Mouse (Mus musculus): ENCODE results near the gene Ado. TPM values are rescaled to one million over a fixed set of nuclear protein-coding genes. Genes with fewer than 3 reads are reported as not detected.

Gene Ado
- polyA plus RNA-seq, 1 experiment from 2014 or later = 83.2 TPM

GRCm38 (mm10) chr10:67518733-67519132 lies 30.0 kb downstream of the Ado start:
- WGBS = 93% methylated on average over 3 of the region's 3 CpGs
- Histone ChIP-seq H3K4me2 (ENCODE audit: low read length) (no peak overlapping the region), H3K36me3 (ENCODE audit: control insufficient read depth, insufficient read depth, low read length) (no peaks in the 10 kb centered on the region), H3K27me3 (replicated peaks; ENCODE audit: control insufficient read depth, insufficient read depth, low read length) (no peaks in the 10 kb centered on the region), H3K27ac (ENCODE audit: low read depth, low read length) (no peak overlapping the region), H3K9me3 (ENCODE audit: control insufficient read depth, low read length) (no peaks in the 10 kb centered on the region), H3K9ac (ENCODE audit: low read depth, low read length) (no peak overlapping the region), H3K4me3 (ENCODE audit: low read length) (no peak overlapping the region), H3K4me1 (ENCODE audit: control insufficient read depth, insufficient read depth, low read depth, low read length) (no peaks in the 10 kb centered on the region)
- no peak for ATAC-seq

GRCm38 (mm10) chr10:67512871-67513270 lies 35.9 kb downstream of the Ado start:
- no peak overlapping the region for H3K9ac ChIP-seq (ENCODE audit: low read depth, low read length)

GRCm38 (mm10) chr10:67512211-67512610 lies 36.5 kb downstream of the Ado start:
- H3K27ac ChIP-seq (ENCODE audit: low read depth, low read length) = no peak overlapping the region
- no peak for ATAC-seq

More at GRCm38 (mm10) chr10:67512871-67513270, 35.9 kb downstream of the Ado start:
- no peaks in the 10 kb centered on the region for H3K27me3 ChIP-seq (replicated peaks; ENCODE audit: control insufficient read depth, insufficient read depth, low read length)
- H3K4me3 ChIP-seq (ENCODE audit: low read length) = no peak overlapping the region
- ATAC-seq = no peak
- H3K27ac ChIP-seq (ENCODE audit: low read depth, low read length) = no peak overlapping the region
- H3K4me1 ChIP-seq (ENCODE audit: control insufficient read depth, insufficient read depth, low read depth, low read length) = no peaks in the 10 kb centered on the region
- 49% methylated on average over 7 of the region's 7 CpGs for WGBS
- no peak overlapping the region for H3K4me2 ChIP-seq (ENCODE audit: low read length)
- no peaks in the 10 kb centered on the region for H3K36me3 ChIP-seq (ENCODE audit: control insufficient read depth, insufficient read depth, low read length)
- no peaks in the 10 kb centered on the region for H3K9me3 ChIP-seq (ENCODE audit: control insufficient read depth, low read length)

GRCm38 (mm10) chr10:67505248-67505647 lies 43.5 kb downstream of the Ado start:
- Histone ChIP-seq H3K9ac (ENCODE audit: low read depth, low read length) (no peak overlapping the region), H3K4me3 (ENCODE audit: low read length) (no peak overlapping the region), H3K27ac (ENCODE audit: low read depth, low read length) (no peak overlapping the region), H3K9me3 (ENCODE audit: control insufficient read depth, low read length) (no peaks in the 10 kb centered on the region), H3K36me3 (ENCODE audit: control insufficient read depth, insufficient read depth, low read length) (no peaks in the 10 kb centered on the region), H3K4me1 (ENCODE audit: control insufficient read depth, insufficient read depth, low read depth, low read length) (no peaks in the 10 kb centered on the region), H3K4me2 (ENCODE audit: low read length) (no peak overlapping the region), H3K27me3 (replicated peaks; ENCODE audit: control insufficient read depth, insufficient read depth, low read length) (no peaks in the 10 kb centered on the region)
- WGBS = 70% methylated on average over 3 of the region's 3 CpGs
- ATAC-seq = no peak

More at GRCm38 (mm10) chr10:67512211-67512610, 36.5 kb downstream of the Ado start:
- Histone ChIP-seq H3K4me2 (ENCODE audit: low read length) (no peak overlapping the region), H3K4me1 (ENCODE audit: control insufficient read depth, insufficient read depth, low read depth, low read length) (no peaks in the 10 kb centered on the region), H3K9ac (ENCODE audit: low read depth, low read length) (no peak overlapping the region), H3K36me3 (ENCODE audit: control insufficient read depth, insufficient read depth, low read length) (no peaks in the 10 kb centered on the region), H3K4me3 (ENCODE audit: low read length) (no peak overlapping the region), H3K9me3 (ENCODE audit: control insufficient read depth, low read length) (no peaks in the 10 kb centered on the region), H3K27me3 (replicated peaks; ENCODE audit: control insufficient read depth, insufficient read depth, low read length) (no peaks in the 10 kb centered on the region)
- 61% methylated on average over 8 of the region's 8 CpGs for WGBS

GRCm38 (mm10) chr10:67504046-67504445 lies 44.7 kb downstream of the Ado start:
- Histone ChIP-seq H3K4me3 (ENCODE audit: low read length) (no peak overlapping the region), H3K27me3 (replicated peaks; ENCODE audit: control insufficient read depth, insufficient read depth, low read length) (no peaks in the 10 kb centered on the region), H3K4me2 (ENCODE audit: low read length) (no peak overlapping the region), H3K9ac (ENCODE audit: low read depth, low read length) (no peak overlapping the region), H3K36me3 (ENCODE audit: control insufficient read depth, insufficient read depth, low read length) (no peaks in the 10 kb centered on the region), H3K9me3 (ENCODE audit: control insufficient read depth, low read length) (no peaks in the 10 kb centered on the region), H3K27ac (ENCODE audit: low read depth, low read length) (no peak overlapping the region), H3K4me1 (ENCODE audit: control insufficient read depth, insufficient read depth, low read depth, low read length) (no peaks in the 10 kb centered on the region)
- no peak for ATAC-seq
- 76% methylated on average over 5 of the region's 5 CpGs for WGBS

GRCm38 (mm10) chr10:67503320-67503995 lies 45.3 kb downstream of the Ado start:
- ATAC-seq = no peak
- no peaks in the 10 kb centered on the region for H3K36me3 ChIP-seq (ENCODE audit: control insufficient read depth, insufficient read depth, low read length)
- H3K9me3 ChIP-seq (ENCODE audit: control insufficient read depth, low read length) = no peaks in the 10 kb centered on the region
- WGBS = 69% methylated on average over 15 of the region's 15 CpGs
- H3K27me3 ChIP-seq (replicated peaks; ENCODE audit: control insufficient read depth, insufficient read depth, low read length) = no peaks in the 10 kb centered on the region
- H3K4me2 ChIP-seq (ENCODE audit: low read length) = no peak overlapping the region
- H3K27ac ChIP-seq (ENCODE audit: low read depth, low read length) = no peak overlapping the region
- no peaks in the 10 kb centered on the region for H3K4me1 ChIP-seq (ENCODE audit: control insufficient read depth, insufficient read depth, low read depth, low read length)
- no peak overlapping the region for H3K4me3 ChIP-seq (ENCODE audit: low read length)
- no peak overlapping the region for H3K9ac ChIP-seq (ENCODE audit: low read depth, low read length)

GRCm38 (mm10) chr10:67497951-67498350 lies 50.8 kb downstream of the Ado start:
- no peak overlapping the region for H3K4me3 ChIP-seq (ENCODE audit: low read length)
- no peaks in the 10 kb centered on the region for H3K36me3 ChIP-seq (ENCODE audit: control insufficient read depth, insufficient read depth, low read length)
- no peak overlapping the region for H3K4me2 ChIP-seq (ENCODE audit: low read length)
- no peaks in the 10 kb centered on the region for H3K9me3 ChIP-seq (ENCODE audit: control insufficient read depth, low read length)
- H3K9ac ChIP-seq (ENCODE audit: low read depth, low read length) = no peak overlapping the region
- H3K27me3 ChIP-seq (replicated peaks; ENCODE audit: control insufficient read depth, insufficient read depth, low read length) = no peaks in the 10 kb centered on the region
- H3K4me1 ChIP-seq (ENCODE audit: control insufficient read depth, insufficient read depth, low read depth, low read length) = no peaks in the 10 kb centered on the region
- no peak overlapping the region for H3K27ac ChIP-seq (ENCODE audit: low read depth, low read length)
- WGBS = 94% methylated on average over 9 of the region's 9 CpGs
- no peak for ATAC-seq

GRCm38 (mm10) chr10:67497144-67497892 lies 51.4 kb downstream of the Ado start:
- Histone ChIP-seq H3K4me3 (ENCODE audit: low read length) (no peak overlapping the region), H3K27me3 (replicated peaks; ENCODE audit: control insufficient read depth, insufficient read depth, low read length) (no peaks in the 10 kb centered on the region), H3K27ac (ENCODE audit: low read depth, low read length) (no peak overlapping the region), H3K36me3 (ENCODE audit: control insufficient read depth, insufficient read depth, low read length) (no peaks in the 10 kb centered on the region), H3K4me2 (ENCODE audit: low read length) (no peak overlapping the region), H3K4me1 (ENCODE audit: control insufficient read depth, insufficient read depth, low read depth, low read length) (no peaks in the 10 kb centered on the region), H3K9me3 (ENCODE audit: control insufficient read depth, low read length) (no peaks in the 10 kb centered on the region), H3K9ac (ENCODE audit: low read depth, low read length) (no peak overlapping the region)
- WGBS = 93% methylated on average over 15 of the region's 15 CpGs
- no peak for ATAC-seq

Data from hindbrain, embryonic 16.5 days (tissue).